Mouse (Mus musculus) embryonic fibroblast, embryonic 13.5 days (primary cell): Measurements from ENCODE around the gene Trpm8. TPM values are rescaled to one million over a fixed set of nuclear protein-coding genes. Genes with fewer than 3 reads are reported as not detected.

Experiments used
- H3K27ac ChIP-seq: 2 replicates; pipeline ENCODE4 v1.5.1; 2012; ENCODE audit warnings: low read length, control low read depth, inconsistent platforms; ENCODE audit not compliant: insufficient read depth
- H3K4me1 ChIP-seq: 2 replicates; pipeline ENCODE4 v1.6.1; 2011; ENCODE audit warnings: low read length; ENCODE audit not compliant: control insufficient read depth, insufficient read depth
- H3K4me3 ChIP-seq: 2 replicates; pipeline ENCODE4 v1.5.1; 2011; ENCODE audit warnings: mild to moderate bottlenecking, control low read depth, low read length; ENCODE audit not compliant: insufficient read depth
- CTCF ChIP-seq: IDR thresholded peaks from 2 replicates; pipeline ENCODE4 v1.5.1; 2011; ENCODE audit warnings: mild to moderate bottlenecking, control low read depth, low read length, moderate library complexity, borderline replicate concordance; ENCODE audit not compliant: insufficient read depth
- POLR2A ChIP-seq: IDR thresholded peaks from 2 replicates; pipeline ENCODE4 v1.6.1; 2011; ENCODE audit warnings: low read depth, mild to moderate bottlenecking, control low read depth, low read length, moderate library complexity
- polyA plus RNA-seq: library from polyadenylated mRNA; stranded (reverse); fragments of >200 nt; gene quantifications from 2 replicates; pipeline ENCODE4 v1.2.4, GENCODE M21; 2011; ENCODE audit warnings: low read depth; ENCODE audit not compliant: missing spikeins, insufficient read length

Gene Trpm8
- polyA plus RNA-seq, 1 experiment, result not detected

DNA sequence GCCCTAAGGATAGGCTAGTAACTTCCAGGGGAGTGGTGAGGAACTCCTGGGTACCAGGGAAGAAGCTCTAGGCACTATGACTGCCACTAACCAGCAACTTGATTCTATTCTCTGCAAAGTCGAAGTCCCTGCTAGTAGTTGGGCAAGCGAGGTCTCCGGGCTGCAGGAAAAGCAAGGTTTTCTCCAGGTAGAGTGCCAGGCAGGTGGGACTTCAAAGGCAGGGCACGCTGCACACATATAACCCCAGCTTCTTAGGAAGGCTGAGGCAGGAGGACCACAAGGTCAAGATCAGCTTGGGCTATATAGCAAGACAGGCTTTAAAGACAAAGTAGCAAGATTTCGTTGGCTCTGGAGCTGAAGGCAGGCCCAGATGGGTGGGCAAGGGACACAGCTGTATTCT is 13.7 kb upstream of the Trpm8 start:
- H3K4me1 ChIP-seq, result peaks cover 13% of the 10 kb centered on the region
- no peak overlapping the region for H3K27ac ChIP-seq
- no peak overlapping the region for H3K4me3 ChIP-seq
- no peak for TF ChIP-seq CTCF
- no peak for TF ChIP-seq POLR2A

DNA sequence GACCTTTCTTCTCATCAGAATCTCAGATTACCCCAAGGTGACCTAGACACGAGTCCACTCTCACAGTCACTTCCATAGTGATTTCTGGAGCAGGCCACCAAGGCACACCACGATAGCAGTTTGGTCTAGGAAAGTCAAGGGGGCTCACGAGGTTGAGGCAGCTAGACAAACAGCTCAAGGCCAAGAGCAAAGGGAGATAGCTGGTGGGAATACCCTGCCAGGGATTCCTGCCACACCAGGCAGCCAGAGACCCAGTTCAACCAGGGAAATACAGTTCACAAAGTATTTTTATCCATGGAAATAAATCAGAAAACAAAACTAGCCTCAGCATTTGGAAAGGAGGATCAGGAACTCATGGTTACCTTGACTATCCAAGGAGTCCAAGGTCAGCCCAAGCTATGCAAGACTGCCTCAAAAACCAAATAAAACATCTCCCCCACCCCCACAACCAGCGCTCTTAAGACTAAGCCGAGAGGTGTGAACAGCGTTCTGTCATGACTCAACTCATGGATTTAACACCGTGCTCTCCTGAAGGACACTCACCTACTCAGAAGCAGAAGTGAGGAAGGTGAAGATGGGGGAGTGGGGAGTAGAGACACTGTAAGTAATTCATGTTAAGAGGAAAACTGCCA is 13.1 kb upstream of the Trpm8 start:
- H3K27ac ChIP-seq, result no peak overlapping the region
- TF ChIP-seq CTCF, result no peak
- no peak for TF ChIP-seq POLR2A
- peaks cover 13% of the 10 kb centered on the region for H3K4me1 ChIP-seq
- no peak overlapping the region for H3K4me3 ChIP-seq

DNA sequence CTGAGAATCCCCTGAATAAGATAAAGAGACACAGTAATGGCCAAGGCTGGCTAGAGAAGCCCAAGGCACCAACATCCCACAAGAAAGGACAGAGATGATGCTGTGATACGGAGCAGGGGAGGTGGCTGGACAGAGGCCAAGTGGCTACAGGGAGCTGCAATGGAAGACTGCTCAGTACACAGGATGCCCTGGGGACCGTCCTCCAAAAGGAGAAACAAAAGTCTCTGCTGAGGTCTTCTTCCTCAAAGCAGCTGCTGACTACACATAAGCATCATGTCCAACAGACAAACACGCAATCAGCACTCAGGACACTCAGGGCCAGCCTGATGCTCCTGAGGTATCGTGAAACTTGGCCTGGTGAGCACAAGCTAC is 12.6 kb upstream of the Trpm8 start:
- TF ChIP-seq POLR2A, result no peak
- TF ChIP-seq CTCF, result no peak
- no peak overlapping the region for H3K27ac ChIP-seq
- no peak overlapping the region for H3K4me3 ChIP-seq
- H3K4me1 ChIP-seq, result peaks cover 13% of the 10 kb centered on the region

DNA sequence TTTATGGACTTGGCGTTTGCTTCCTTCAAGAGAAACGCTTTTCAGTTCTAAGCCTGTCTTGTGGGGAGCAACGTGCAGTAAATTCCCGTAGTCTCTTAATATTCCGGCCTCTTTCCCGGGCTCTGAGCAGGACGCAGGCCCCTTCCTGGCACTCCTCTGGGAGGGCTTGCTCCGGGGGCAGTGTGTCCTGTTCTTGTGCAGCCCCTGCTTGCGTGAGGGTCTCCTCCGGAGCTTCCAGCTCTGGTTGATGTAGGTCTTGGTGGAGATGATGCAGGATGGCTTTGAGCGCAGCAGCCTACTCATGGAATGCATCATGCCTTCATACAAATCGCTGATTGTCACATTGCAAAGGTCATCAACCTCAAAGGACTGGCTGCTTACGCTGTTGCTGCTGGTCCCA is 11.3 kb upstream of the Trpm8 start:
- no peak overlapping the region for H3K4me3 ChIP-seq
- peaks cover 13% of the 10 kb centered on the region for H3K4me1 ChIP-seq
- TF ChIP-seq CTCF, result no peak
- TF ChIP-seq POLR2A, result no peak
- H3K27ac ChIP-seq, result no peak overlapping the region

DNA sequence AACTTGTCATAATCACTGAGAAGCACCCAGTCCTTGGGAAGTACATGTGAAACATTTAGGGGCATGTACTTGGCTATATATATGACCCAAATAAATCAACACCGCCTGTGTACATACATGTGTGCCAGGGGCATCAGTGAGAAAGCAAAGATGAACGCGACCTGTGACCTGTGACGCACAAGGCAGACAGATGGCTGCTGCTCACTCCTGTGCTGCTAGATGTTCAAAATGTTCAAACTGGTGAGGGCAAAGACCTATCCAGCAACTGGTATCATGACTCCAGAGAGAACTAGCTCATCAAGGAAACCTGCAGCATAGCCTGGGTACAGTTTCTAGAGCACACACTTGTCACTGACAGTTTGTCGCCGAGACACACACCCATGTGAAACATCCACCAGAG is 10.0 kb upstream of the Trpm8 start:
- no peak overlapping the region for H3K4me3 ChIP-seq
- TF ChIP-seq CTCF, result no peak
- TF ChIP-seq POLR2A, result no peak
- peaks cover 6% of the 10 kb centered on the region for H3K4me1 ChIP-seq
- no peak overlapping the region for H3K27ac ChIP-seq

DNA sequence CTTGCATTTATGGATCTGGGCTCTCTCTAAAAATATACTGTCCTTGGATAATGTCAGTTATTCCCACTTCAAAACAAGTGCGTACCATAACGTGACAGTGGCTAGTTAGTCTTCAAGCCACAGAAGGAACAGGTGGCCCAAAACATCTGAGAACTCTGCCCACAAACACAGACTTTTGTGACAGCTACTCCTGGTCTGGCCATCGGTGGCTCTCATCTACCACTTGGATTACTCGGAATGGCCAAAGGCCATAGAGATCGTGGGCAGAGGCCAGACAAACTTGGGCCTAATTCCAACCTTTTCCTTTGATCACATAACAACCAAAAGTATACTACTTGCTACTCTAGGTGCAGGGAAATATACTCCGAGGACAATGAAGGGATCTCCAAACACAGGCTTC is 9.4 kb upstream of the Trpm8 start:
- Histone ChIP-seq H3K4me1 (0 out of 2 replicates have a peak, but pooled peaks cover under 1% of the 10 kb centered on the region), H3K4me3 (no peak overlapping the region), H3K27ac (no peak overlapping the region)
- TF ChIP-seq POLR2A (no peak), CTCF (no peak)

DNA sequence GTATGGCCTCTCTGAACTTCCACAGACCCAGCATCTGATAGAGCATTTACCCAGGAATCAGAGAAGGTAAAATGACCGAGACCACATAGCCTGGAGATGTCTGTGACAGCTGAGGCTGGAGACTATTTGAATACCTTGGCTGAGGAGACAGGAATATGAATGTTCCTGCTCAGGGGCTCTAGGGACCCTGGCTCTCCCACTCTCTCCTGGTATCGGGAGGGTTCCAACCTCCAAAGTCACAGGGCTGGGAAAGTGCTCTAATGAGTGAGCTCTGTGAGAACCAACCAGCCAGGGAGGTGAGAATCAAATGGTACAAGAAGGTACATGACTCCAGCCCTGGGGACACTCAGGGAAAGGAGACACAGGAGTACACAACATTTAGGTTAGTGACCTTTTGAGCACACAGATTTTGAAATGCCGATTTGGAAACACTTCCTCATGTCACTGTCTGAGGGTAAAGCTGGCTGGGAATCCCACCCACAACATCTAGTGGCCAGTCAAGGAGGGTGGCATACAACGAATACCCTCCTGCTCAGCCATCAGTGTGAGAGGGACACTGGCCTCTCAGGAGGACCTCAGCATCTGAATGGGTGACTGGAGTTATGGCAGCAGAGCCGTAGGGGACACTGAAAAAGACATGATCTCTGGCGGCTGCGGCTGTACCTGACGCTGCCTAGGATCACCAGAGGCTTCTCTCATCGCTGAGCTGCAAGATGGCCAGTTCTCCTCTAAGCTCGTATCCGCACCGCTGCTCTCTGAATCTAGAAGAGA is 7.7 kb upstream of the Trpm8 start:
- TF ChIP-seq CTCF (no peak), POLR2A (no peak)
- H3K27ac ChIP-seq, result no peak overlapping the region
- no peak overlapping the region for H3K4me3 ChIP-seq
- no peaks in the 10 kb centered on the region for H3K4me1 ChIP-seq

DNA sequence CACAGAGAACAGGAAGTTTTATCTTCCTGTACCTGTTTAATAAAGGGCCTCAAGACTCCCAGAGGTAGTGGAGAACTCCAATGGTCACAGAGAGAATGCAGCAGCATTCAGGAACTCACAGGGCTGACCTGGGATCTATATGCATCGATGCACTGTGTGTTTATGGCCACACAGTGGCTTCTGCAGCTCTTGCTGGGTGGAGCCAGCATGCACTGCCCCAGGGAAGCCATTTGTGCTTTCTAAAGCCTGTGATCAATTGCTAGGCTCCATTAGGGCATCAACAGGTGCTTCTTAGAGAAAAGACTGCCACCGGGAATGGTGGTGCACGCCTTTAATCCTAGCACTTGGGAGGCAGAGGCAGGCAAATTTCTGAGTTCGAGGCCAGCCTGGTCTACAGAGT is 4.6 kb upstream of the Trpm8 start:
- Histone ChIP-seq H3K4me3 (no peak overlapping the region), H3K27ac (no peak overlapping the region)
- TF ChIP-seq POLR2A, result no peak
- TF ChIP-seq CTCF, result no peak

DNA sequence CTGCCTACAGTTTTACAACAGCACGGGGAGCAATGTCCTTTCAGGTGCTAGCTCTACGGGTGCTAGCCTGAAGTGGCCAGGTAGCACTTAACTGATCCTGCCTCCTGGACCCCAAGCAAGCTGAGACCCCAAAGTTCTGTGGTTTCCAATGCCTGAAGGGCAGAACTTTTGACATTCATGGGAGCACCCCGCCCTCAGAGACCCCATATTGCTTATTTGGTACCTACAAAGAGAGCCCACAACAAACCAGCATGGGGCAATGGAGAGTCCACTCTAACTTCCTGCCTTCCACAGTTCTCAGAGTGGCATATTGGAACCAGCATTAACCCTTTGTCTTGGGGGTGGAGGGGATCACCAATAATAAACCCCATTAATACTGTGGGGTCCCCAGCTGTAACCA is 4.1 kb upstream of the Trpm8 start:
- peaks cover 8% of the 10 kb centered on the region for H3K4me1 ChIP-seq
- no peak overlapping the region for H3K27ac ChIP-seq
- TF ChIP-seq POLR2A (no peak), CTCF (no peak)
- no peak overlapping the region for H3K4me3 ChIP-seq

More for the DNA sequence above, 4.6 kb upstream of the Trpm8 start:
- H3K4me1 ChIP-seq, result peaks cover 8% of the 10 kb centered on the region

DNA sequence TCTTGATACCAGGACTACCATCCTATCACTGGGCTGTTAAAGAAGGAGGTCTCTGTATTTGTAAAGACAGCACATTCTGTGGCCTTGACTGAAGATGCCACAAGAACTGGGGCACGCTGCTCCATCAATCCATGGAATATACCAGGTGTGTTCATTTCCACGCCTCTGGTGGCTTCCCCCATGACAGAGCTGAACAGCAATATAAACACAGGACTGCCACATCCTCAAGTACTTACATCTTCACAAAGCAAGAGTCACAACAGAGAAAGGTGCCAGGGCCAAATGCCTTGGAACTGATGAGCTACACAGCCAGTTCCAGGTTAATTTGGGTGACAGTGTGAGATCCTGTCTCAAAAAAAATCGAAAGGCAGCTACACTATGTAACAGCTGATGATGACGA is 3.6 kb upstream of the Trpm8 start:
- no peak overlapping the region for H3K4me3 ChIP-seq
- H3K4me1 ChIP-seq, result peaks cover 8% of the 10 kb centered on the region
- no peak overlapping the region for H3K27ac ChIP-seq
- TF ChIP-seq CTCF (no peak), POLR2A (no peak)
